Mouse (Mus musculus) ES-E14 (cell line): Measurements from ENCODE around the gene Tex14. TPM values are rescaled to one million over a fixed set of nuclear protein-coding genes. Genes with fewer than 3 reads are reported as not detected.
A peak's percentile ranks its signal among the peaks of the same experiment; 100 is the strongest.

Source experiments
- DNase-seq: peaks from one replicate; pipeline ENCODE4 v3.0.0-alpha.2; 2013; ENCODE audit warnings: low read depth, low spot score
- H3K27ac ChIP-seq: 2 replicates; pipeline ENCODE4 v1.5.1; 2012; ENCODE audit warnings: low read depth, mild to moderate bottlenecking, low read length, moderate library complexity, mixed read lengths; ENCODE audit not compliant: poor library complexity, insufficient read depth, severe bottlenecking
- H3K36me3 ChIP-seq: 2 replicates; pipeline ENCODE4 v1.6.1; 2012; ENCODE audit warnings: mild to moderate bottlenecking, low read length, moderate library complexity, mixed read lengths; ENCODE audit not compliant: control insufficient read depth, poor library complexity, insufficient read depth, severe bottlenecking
- H3K4me1 ChIP-seq, 2 experiments: fragments of 150-350 bp in 1 of 2; sonication (generic) in 1 of 2; 2 replicates each; pipeline ENCODE4 v1.6.1; 2012; ENCODE audit warnings: low read length in 2 of 2, mild to moderate bottlenecking in 1 of 2, mixed read lengths in 1 of 2; ENCODE audit not compliant: control insufficient read depth in 2 of 2, insufficient read depth in 2 of 2, poor library complexity in 1 of 2
- H3K4me3 ChIP-seq, 2 experiments: fragments of 150-350 bp in 1 of 2; sonication (generic) in 1 of 2; 2 replicates each; pipeline ENCODE4 v1.5.1; 2012; ENCODE audit warnings: low read length in 2 of 2, low read depth in 1 of 2, mild to moderate bottlenecking in 1 of 2, mixed read lengths in 1 of 2; ENCODE audit not compliant: insufficient read depth in 1 of 2, poor library complexity in 1 of 2, severe bottlenecking in 1 of 2
- H3K9ac ChIP-seq: 2 replicates; pipeline ENCODE4 v1.6.1; 2012; ENCODE audit warnings: low read depth, mild to moderate bottlenecking, low read length, mixed read lengths; ENCODE audit not compliant: poor library complexity, insufficient read depth, severe bottlenecking
- H3K9me3 ChIP-seq: fragments of 150-350 bp; sonication (generic); 2 replicates; pipeline ENCODE4 v1.6.1; 2012; ENCODE audit warnings: low read depth, mild to moderate bottlenecking, low read length; ENCODE audit not compliant: control insufficient read depth, insufficient read depth
- CHD2 ChIP-seq: IDR thresholded peaks from 2 replicates; pipeline ENCODE4 v1.6.1; 2014; ENCODE audit warnings: mild to moderate bottlenecking, low read depth, low read length, inconsistent platforms
- HCFC1 ChIP-seq: IDR thresholded peaks from 2 replicates; pipeline ENCODE4 v1.6.1; 2012; ENCODE audit warnings: low read length, inconsistent platforms, borderline replicate concordance; ENCODE audit not compliant: insufficient read depth
- MAFK ChIP-seq: IDR thresholded peaks from 2 replicates; pipeline ENCODE4 v1.6.1; 2014; ENCODE audit warnings: mild to moderate bottlenecking, low read depth, low read length, inconsistent platforms; ENCODE audit not compliant: insufficient read depth
- ZC3H11A ChIP-seq: IDR thresholded peaks from 2 replicates; pipeline ENCODE4 v1.6.1; 2012; ENCODE audit warnings: low read depth, mild to moderate bottlenecking, inconsistent platforms, low read length, borderline replicate concordance
- ZNF384 ChIP-seq: IDR thresholded peaks from 2 replicates; pipeline ENCODE4 v1.6.1; 2012; ENCODE audit warnings: low read depth, low read length, inconsistent platforms
- in situ Hi-C, 2 experiments: fragments of 600-800 bp; cut with MboI; formaldehyde crosslinking; loops; one replicate each; pipeline ENCODE4 v1.15.1; 2025; ENCODE audit warnings: low sequenced_read_pairs in 2 of 2, inconsistent platforms in 1 of 2; ENCODE audit not compliant: unreplicated experiment in 2 of 2
- total RNA-seq: library from RNA; depleted of rRNA; stranded (reverse); fragments of 300-350 nt; gene quantifications from 2 replicates; pipeline ENCODE4 v1.2.3, GENCODE M21; 2012

Tex14 gene
- total RNA-seq, 1 experiment, result 11.4 TPM

GRCm38 (mm10) chr11:87453216-87454034 lies 48.6 kb downstream of the Tex14 start:
- Histone ChIP-seq H3K9me3 (no peaks in the 10 kb centered on the region), H3K4me3 (peak overlapping the region; percentile 26 to 45; a peak in 2 of 4 replicates), H3K27ac (peak overlapping the region; percentile 65), H3K9ac (peak overlapping the region; percentile 73), H3K4me1 (peaks cover 5 to 6% of the 10 kb centered on the region in 2 experiments; a peak in 3 of 4 replicates), H3K36me3 (no peaks in the 10 kb centered on the region)
- no peak for DNase-seq
- in situ Hi-C loops, result no loop called here
- TF ChIP-seq ZC3H11A (no peak), MAFK (no peak), HCFC1 (no peak), CHD2 (no peak), ZNF384 (no peak)

GRCm38 (mm10) chr11:87454035-87454690 lies 49.3 kb downstream of the Tex14 start:
- H3K27ac ChIP-seq, result peak overlapping the region; percentile 47; the same call in 1 of the 2 replicates
- peaks cover 4 to 5% of the 10 kb centered on the region in 2 experiments; a peak in 3 of 4 replicates for H3K4me1 ChIP-seq
- H3K4me3 ChIP-seq, result no peak overlapping the region
- H3K36me3 ChIP-seq, result no peaks in the 10 kb centered on the region
- in situ Hi-C loops, result no loop called here
- no peak for DNase-seq
- no peak for TF ChIP-seq ZC3H11A
- TF ChIP-seq HCFC1, result no peak
- no peak for TF ChIP-seq MAFK
- no peak for TF ChIP-seq CHD2
- TF ChIP-seq ZNF384, result no peak
- H3K9ac ChIP-seq, result no peak overlapping the region; the same call in 1 of the 2 replicates
- no peaks in the 10 kb centered on the region for H3K9me3 ChIP-seq

- H3K9me3 ChIP-seq, result no peaks in the 10 kb centered on the region
- H3K27ac ChIP-seq, result no peak overlapping the region
- peaks cover 5 to 6% of the 10 kb centered on the region in 2 experiments; a peak in 3 of 4 replicates for H3K4me1 ChIP-seq
- DNase-seq, result no peak
- H3K36me3 ChIP-seq, result no peaks in the 10 kb centered on the region
- no peak overlapping the region for H3K9ac ChIP-seq
- TF ChIP-seq MAFK (no peak), ZC3H11A (no peak), HCFC1 (no peak), ZNF384 (no peak), CHD2 (no peak)
- no peak overlapping the region for H3K4me3 ChIP-seq
- in situ Hi-C loops, result no loop called here
Measured at GRCm38 (mm10) chr11:87455573-87455972, 50.7 kb downstream of the Tex14 start.

- DNase-seq, result no peak
- Histone ChIP-seq H3K9me3 (no peaks in the 10 kb centered on the region), H3K9ac (no peak overlapping the region), H3K27ac (no peak overlapping the region), H3K4me3 (no peak overlapping the region), H3K36me3 (no peaks in the 10 kb centered on the region), H3K4me1 (peaks cover 5 to 6% of the 10 kb centered on the region in 2 experiments; a peak in 3 of 4 replicates)
- in situ Hi-C loops, result no loop called here
- TF ChIP-seq HCFC1, result no peak
- no peak for TF ChIP-seq CHD2
- TF ChIP-seq MAFK, result no peak
- no peak for TF ChIP-seq ZC3H11A
- TF ChIP-seq ZNF384, result no peak
Measured at GRCm38 (mm10) chr11:87455984-87456383, 51.1 kb downstream of the Tex14 start.
